6 mouse cellular contexts compared by ENCODE assay signal in genomic region chr7:106055074-106055473, GRCm38 (mm10).
A peak's percentile ranks its signal among the peaks of the same experiment; 100 is the strongest.
DNase-seq lines count a peak whose midpoint lies in the region; ATAC-seq and TF ChIP-seq lines count a peak whose summit lies in the region.
"Not testable (repeated sequence)": the region's sequence is repeated elsewhere in the genome, so short reads cannot be mapped to it uniquely, and the experiment has no call there.

No protein-coding gene starts in this region.

- not testable (repeated sequence) for H3K27ac ChIP-seq in liver, postnatal 0 days (ENCODE audit: low read depth); neural tube, embryonic 11.5 days (ENCODE audit: low read depth, low read length)

- H3K4me2 ChIP-seq in liver, postnatal 0 days (ENCODE audit: low read depth, low read length); neural tube, embryonic 11.5 days (ENCODE audit: low read depth): not testable (repeated sequence)

- not testable (repeated sequence) for H3K9me3 ChIP-seq in liver, postnatal 0 days (ENCODE audit: low read length); neural tube, embryonic 11.5 days (ENCODE audit: control insufficient read depth, low read length)

- 37% methylated on average over 2 of the region's 3 CpGs for WGBS in liver, postnatal 0 days (ENCODE audit: insufficient replicate concordance)
- WGBS in neural tube, embryonic 11.5 days: 62% methylated on average over 2 of the region's 3 CpGs

- not testable (repeated sequence) for H3K4me3 ChIP-seq in liver, postnatal 0 days (ENCODE audit: low read depth, low read length); neural tube, embryonic 11.5 days (ENCODE audit: low read depth, low read length)

- H3K36me3 ChIP-seq in liver, postnatal 0 days (replicated peaks; ENCODE audit: insufficient read depth, low read length); neural tube, embryonic 11.5 days (ENCODE audit: control insufficient read depth, insufficient read depth, low read length): not testable (repeated sequence)

- not testable (repeated sequence) for DNase-seq in liver, postnatal 0 days; neural tube, embryonic 11.5 days (ENCODE audit: low spot score)

- H3K4me1 ChIP-seq in liver, postnatal 0 days (ENCODE audit: insufficient read depth); neural tube, embryonic 11.5 days (ENCODE audit: control insufficient read depth, insufficient read depth, low read length): not testable (repeated sequence)

- H3K9ac ChIP-seq in liver, postnatal 0 days (replicated peaks); neural tube, embryonic 11.5 days (ENCODE audit: low read length): not testable (repeated sequence)

- not testable (repeated sequence) for H3K27me3 ChIP-seq in liver, postnatal 0 days (ENCODE audit: insufficient read depth, low read length); neural tube, embryonic 11.5 days (ENCODE audit: control insufficient read depth, insufficient read depth, low read length)

- TF ChIP-seq CTCF in liver, postnatal 0 days (IDR thresholded peaks at IDR 0.05; ENCODE audit: low read depth): not testable (repeated sequence)

- TF ChIP-seq EP300 in liver, postnatal 0 days (IDR thresholded peaks at IDR 0.05; ENCODE audit: low read depth): not testable (repeated sequence)

- ATAC-seq in CD4-positive, CD25-positive, alpha-beta regulatory T cell, adult 4 months: peak; percentile 98
- ATAC-seq in erythroblast, adult 5-6 weeks (replicated peaks; ENCODE audit: low FRiP score, poor library complexity, severe bottlenecking): peak; percentile 77
- ATAC-seq in hematopoietic stem cell, adult 5-6 weeks (replicated peaks in 1 of 2; ENCODE audit: insufficient read depth in 1 of 2, low FRiP score in 2 of 2, low TSS enrichment in 1 of 2, low read depth in 1 of 2, poor library complexity in 2 of 2, severe bottlenecking in 2 of 2): peak; percentile 99 to 100
- ATAC-seq in liver, postnatal 0 days: peak; percentile 66
- ATAC-seq in megakaryocyte-erythroid progenitor cell, adult 5-6 weeks (replicated peaks; ENCODE audit: low FRiP score, low TSS enrichment, poor library complexity, severe bottlenecking): peak; percentile 100
- ATAC-seq in neural tube, embryonic 11.5 days (ENCODE audit: insufficient read depth, low FRiP score, low TSS enrichment): peak; percentile 20; the same call in 1 of the 2 replicates

Comparison
In these comparisons a context has a peak if more than half of its experiments do, and no peak if none do; other contexts are left out.
1. ATAC-seq: peak in every context shown above with its lines; median percentile 100 in megakaryocyte-erythroid progenitor cell, adult 5-6 weeks; 100 in hematopoietic stem cell, adult 5-6 weeks; 98 in CD4-positive, CD25-positive, alpha-beta regulatory T cell, adult 4 months; 77 in erythroblast, adult 5-6 weeks; 66 in liver, postnatal 0 days; 20 in neural tube, embryonic 11.5 days.